Mouse (Mus musculus) testis, adult 2 months (tissue): ENCODE measurements at regions not wholly inside any gene's neighbourhood (a gene's known extent, or its start where the extent isn't known, plus 50 kb on each side); places are given as distances from the start of the nearest gene placed in this dataset.

Source experiments
- H3K27ac ChIP-seq: fragments of 200-500 bp; 2 replicates; pipeline ENCODE4 v1.5.1; 2012; ENCODE audit warnings: low read depth, low read length; ENCODE audit not compliant: control insufficient read depth, insufficient read depth
- H3K27me3 ChIP-seq: fragments of 200-500 bp; 2 replicates; pipeline ENCODE4 v1.6.1; 2012; ENCODE audit warnings: mild to moderate bottlenecking, low read length, moderate library complexity; ENCODE audit not compliant: control insufficient read depth, insufficient read depth
- H3K36me3 ChIP-seq: fragments of 200-500 bp; 2 replicates; pipeline ENCODE4 v1.6.1; 2012; ENCODE audit warnings: mild to moderate bottlenecking, low read length; ENCODE audit not compliant: control insufficient read depth, insufficient read depth
- H3K4me1 ChIP-seq: fragments of 200-500 bp; 2 replicates; pipeline ENCODE4 v1.6.1; 2012; ENCODE audit warnings: low read length; ENCODE audit not compliant: control insufficient read depth, insufficient read depth
- H3K4me3 ChIP-seq: fragments of 200-500 bp; 2 replicates; pipeline ENCODE4 v1.5.1; 2012; ENCODE audit warnings: low read depth, mild to moderate bottlenecking, low read length, moderate library complexity, mixed read lengths; ENCODE audit not compliant: control insufficient read depth
- CTCF ChIP-seq: fragments of 200-500 bp; IDR thresholded peaks from 2 replicates; pipeline ENCODE4 v1.5.1; 2012; ENCODE audit warnings: low read depth, mild to moderate bottlenecking, inconsistent platforms, low read length, moderate library complexity; ENCODE audit not compliant: control insufficient read depth, insufficient read depth, insufficient replicate concordance
- POLR2A ChIP-seq: fragments of 200-500 bp; IDR thresholded peaks from 2 replicates; pipeline ENCODE4 v1.6.1; 2012; ENCODE audit warnings: low read depth, mild to moderate bottlenecking, inconsistent platforms, low read length, moderate library complexity; ENCODE audit not compliant: control insufficient read depth

DNA sequence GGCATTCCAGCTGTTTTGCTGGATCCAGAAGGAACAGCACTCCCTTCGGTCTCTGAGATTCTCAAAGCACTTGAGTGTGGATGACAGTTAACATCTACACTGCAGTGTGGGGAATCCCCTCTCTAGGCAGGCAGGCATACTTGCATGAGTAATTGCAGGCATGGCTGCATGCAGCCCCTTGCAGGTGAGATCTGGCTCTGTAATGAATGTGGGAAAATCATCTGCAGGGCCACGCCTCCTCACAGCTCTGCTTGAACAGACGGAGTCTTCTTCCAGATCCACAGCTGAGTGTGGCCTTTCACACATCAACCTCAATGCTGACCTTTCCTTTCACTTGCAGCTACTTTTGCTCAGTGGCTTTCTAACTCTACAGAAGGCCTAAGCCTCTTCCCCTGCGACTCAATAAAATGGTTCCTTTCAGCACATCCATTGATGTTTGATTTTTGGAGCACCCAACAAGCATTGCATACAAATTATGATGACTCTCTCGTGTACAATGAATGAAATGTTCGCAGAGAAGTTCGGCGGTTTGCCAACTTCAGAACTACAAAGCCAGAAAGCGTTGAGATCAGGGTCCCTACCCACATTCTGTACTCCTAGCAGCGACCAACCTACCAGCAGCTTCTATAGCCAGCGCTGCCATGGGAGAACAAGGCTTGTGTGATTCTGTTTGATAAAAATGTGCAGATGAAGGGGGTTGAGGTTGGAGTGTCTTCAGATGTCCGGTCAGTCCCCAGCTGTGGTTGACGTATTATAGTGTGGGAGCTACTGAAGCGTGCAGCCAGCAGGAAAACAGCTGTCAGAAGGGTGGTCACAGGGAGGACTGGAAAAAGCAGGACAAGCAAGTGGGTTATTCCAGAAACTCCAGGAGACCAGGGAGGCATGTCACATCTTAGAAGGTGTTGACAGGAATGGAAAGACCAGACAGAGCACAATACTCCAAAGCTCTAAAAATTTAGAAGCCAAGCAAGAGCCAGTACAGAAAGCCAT, 211.1 kb downstream of the Gm5447 start:
- TF ChIP-seq CTCF: no peak
- TF ChIP-seq POLR2A: no peak
- Histone ChIP-seq H3K27me3 (no peaks in the 10 kb centered on the region), H3K36me3 (no peaks in the 10 kb centered on the region), H3K27ac (no peak overlapping the region), H3K4me1 (no peaks in the 10 kb centered on the region), H3K4me3 (no peak overlapping the region)

DNA sequence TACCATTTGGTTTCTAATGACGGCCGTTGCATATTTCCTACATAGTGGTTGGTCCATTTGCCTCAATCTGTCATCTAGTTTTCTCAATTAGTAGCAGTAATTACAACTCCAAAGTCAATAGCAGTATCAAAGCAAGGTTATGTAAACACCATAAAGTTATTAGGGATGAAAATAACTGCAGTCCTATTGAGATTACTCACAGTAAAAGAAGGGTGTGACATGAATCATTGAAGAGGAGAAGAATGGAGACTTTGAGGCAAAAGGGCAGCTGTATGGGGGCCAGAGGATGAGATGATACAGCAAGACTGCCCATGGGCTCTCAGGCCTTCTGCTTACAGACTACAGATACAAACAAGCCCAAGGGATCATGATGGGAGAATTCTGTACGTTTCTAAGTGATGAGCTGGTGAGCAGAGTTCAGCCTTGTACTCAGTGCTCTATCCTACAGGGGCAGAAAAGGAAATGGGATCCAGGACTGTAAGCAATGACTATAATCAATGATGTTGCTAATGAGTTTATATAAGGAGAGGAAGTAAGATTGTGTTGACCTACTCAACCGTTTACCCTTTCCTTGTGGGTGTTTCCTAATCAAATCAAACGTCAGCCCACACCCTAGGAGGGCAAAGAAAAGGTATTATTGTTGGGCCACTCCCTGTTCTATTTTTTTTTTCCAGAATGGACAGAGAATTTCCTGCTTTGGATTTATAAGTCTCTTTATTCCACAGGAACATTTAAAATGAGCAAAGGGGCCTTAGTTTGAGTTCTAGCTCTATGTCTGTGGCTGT, 213.0 kb downstream of the Gm5447 start:
- no peaks in the 10 kb centered on the region for H3K4me1 ChIP-seq
- no peak overlapping the region for H3K27ac ChIP-seq
- H3K27me3 ChIP-seq: no peaks in the 10 kb centered on the region
- H3K4me3 ChIP-seq: no peak overlapping the region
- H3K36me3 ChIP-seq: no peaks in the 10 kb centered on the region
- TF ChIP-seq CTCF: no peak
- no peak for TF ChIP-seq POLR2A

DNA sequence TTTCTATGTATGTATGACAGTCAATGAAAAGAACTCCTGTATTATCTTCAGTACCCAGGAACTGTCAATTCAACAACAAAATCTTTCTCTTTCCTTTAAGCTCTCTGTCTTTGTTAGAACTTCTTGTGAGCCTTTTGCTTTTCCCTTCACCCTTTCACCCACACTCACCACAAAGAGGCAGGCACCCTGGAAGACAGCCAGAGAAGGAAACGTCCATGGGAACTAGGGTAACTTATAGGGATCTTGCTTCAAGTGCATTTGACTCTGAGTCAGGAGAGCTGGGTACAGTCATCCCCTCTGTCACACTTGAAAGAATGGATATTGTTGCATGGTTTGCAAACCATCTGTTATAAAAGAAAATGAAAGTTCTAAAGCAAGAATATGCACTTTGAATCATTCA, 215.1 kb downstream of the Gm5447 start:
- no peaks in the 10 kb centered on the region for H3K36me3 ChIP-seq
- TF ChIP-seq CTCF (no peak), POLR2A (no peak)
- H3K27me3 ChIP-seq: no peaks in the 10 kb centered on the region
- H3K4me1 ChIP-seq: no peaks in the 10 kb centered on the region
- no peak overlapping the region for H3K4me3 ChIP-seq
- H3K27ac ChIP-seq: no peak overlapping the region

DNA sequence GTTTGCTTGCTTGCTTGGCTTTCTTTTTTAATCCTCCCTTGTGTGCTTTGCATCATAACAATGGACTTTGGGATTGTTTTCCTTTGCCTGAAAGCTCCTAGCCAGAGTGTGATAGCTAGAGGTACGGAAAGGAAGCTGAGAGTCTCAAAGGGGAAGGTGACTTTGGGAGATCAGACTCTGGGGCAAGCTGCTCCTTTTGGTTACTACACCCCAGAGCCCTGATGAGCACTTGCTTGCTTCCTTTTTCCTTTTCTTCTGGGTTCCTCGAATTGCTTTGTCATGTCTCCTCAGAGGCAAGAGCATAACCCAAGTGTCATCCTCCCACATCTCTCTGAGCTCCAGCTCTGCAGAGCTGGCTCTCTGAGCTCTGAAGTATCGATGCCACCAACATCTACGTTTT, 216.0 kb downstream of the Gm5447 start:
- Histone ChIP-seq H3K27ac (no peak overlapping the region), H3K36me3 (no peaks in the 10 kb centered on the region)
- no peak for TF ChIP-seq CTCF
- no peak for TF ChIP-seq POLR2A

DNA sequence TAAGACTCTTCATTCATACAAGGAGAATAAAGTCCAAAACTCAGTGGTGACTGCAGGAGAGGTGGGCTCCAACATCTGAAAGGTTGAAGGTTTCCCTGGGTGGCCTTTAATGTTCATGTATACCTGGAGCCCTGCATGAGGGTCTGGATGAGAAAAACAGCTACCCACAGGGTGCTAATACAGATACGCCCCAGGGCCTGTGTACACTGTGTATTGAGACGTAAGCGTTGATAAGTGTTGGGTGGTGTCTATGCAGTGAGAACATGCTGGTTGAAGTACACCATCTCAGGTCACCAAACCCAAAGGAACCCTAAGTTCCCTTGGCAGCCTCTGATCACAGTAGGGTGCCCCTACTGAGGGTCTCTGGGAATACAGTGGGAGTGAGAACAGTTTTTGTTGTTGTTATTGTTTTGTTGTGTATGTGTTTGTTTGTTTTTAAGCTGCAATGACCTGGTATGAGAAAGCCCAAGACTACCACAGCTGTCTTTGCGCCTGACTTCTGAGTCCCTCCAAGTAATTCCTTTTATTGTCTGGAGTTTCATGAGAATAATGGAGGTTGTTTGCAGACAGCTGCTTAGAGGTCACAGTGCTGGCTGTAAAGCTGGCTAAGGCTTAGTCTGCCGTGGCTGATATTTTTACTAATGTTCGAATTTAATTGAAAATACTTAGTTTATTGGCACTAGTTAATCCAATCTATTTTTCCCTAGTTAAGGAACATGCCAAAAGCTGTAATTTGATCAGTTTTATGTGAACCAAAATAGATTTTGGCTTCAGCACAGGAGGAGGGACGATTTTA, 217.5 kb downstream of the Gm5447 start:
- Histone ChIP-seq H3K36me3 (no peaks in the 10 kb centered on the region), H3K27ac (no peak overlapping the region), H3K4me3 (no peak overlapping the region), H3K27me3 (no peaks in the 10 kb centered on the region), H3K4me1 (no peaks in the 10 kb centered on the region)
- TF ChIP-seq CTCF (no peak), POLR2A (no peak)

More for the DNA sequence above, 216.0 kb downstream of the Gm5447 start:
- no peaks in the 10 kb centered on the region for H3K4me1 ChIP-seq
- H3K4me3 ChIP-seq: no peak overlapping the region
- no peaks in the 10 kb centered on the region for H3K27me3 ChIP-seq

DNA sequence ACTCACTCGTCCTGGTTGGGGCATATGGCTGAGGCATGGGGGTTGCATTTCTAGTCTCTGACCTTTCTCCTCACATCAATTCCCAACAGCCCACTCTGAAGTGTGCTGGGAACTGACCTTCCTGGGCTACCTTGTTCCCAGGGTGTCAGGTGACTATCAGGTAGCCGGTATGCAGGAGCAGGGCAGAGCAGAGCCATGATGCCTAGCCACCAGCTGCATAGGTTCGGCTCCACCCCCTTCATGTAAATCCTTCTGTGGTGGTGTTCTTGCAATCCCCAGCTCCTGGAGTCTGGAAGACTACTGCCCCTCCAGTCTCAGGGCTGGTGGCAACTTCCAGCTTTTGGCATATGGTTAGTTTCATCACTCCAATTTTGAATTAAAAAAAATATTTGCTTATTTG, 221.0 kb downstream of the Gm5447 start:
- H3K4me1 ChIP-seq: no peaks in the 10 kb centered on the region
- H3K27ac ChIP-seq: no peak overlapping the region
- H3K36me3 ChIP-seq: no peaks in the 10 kb centered on the region
- no peak overlapping the region for H3K4me3 ChIP-seq
- TF ChIP-seq POLR2A: no peak
- TF ChIP-seq CTCF: no peak
- H3K27me3 ChIP-seq: no peaks in the 10 kb centered on the region
